Mouse (Mus musculus) ES-E14 (cell line): Measurements from ENCODE around the gene Olfr1053.
"Not testable (repeated sequence)": the region's sequence is repeated elsewhere in the genome, so short reads cannot be mapped to it uniquely, and the experiment has no call there.

Experiments
- CHD2 ChIP-seq: IDR thresholded peaks from 2 replicates; pipeline ENCODE4 v1.6.1; 2014; ENCODE audit warnings: mild to moderate bottlenecking, low read depth, low read length, inconsistent platforms
- HCFC1 ChIP-seq: IDR thresholded peaks from 2 replicates; pipeline ENCODE4 v1.6.1; 2012; ENCODE audit warnings: low read length, inconsistent platforms, borderline replicate concordance; ENCODE audit not compliant: insufficient read depth
- MAFK ChIP-seq: IDR thresholded peaks from 2 replicates; pipeline ENCODE4 v1.6.1; 2014; ENCODE audit warnings: mild to moderate bottlenecking, low read depth, low read length, inconsistent platforms; ENCODE audit not compliant: insufficient read depth
- ZC3H11A ChIP-seq: IDR thresholded peaks from 2 replicates; pipeline ENCODE4 v1.6.1; 2012; ENCODE audit warnings: low read depth, mild to moderate bottlenecking, inconsistent platforms, low read length, borderline replicate concordance
- ZNF384 ChIP-seq: IDR thresholded peaks from 2 replicates; pipeline ENCODE4 v1.6.1; 2012; ENCODE audit warnings: low read depth, low read length, inconsistent platforms

DNA sequence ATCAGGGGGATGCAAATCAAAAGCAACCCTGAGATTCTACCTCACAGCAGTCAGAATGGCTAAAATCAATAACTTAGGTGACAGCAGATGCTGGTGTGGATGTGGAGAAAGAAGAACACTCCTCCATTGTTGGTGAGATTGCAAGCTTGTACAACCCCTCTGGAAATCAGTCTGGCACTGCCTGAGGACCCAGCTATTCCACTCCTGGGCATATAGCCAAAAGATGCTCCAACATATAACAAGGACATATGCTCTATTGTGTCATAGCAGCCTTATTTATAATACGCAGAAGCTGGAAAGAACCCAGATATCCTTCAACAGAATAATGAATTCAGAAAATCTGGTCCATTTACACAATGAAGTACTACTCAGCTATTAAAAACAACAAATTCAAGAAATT, 36.7 kb upstream of the Olfr1053 start:
- TF ChIP-seq CHD2, MAFK, ZNF384, ZC3H11A, HCFC1: not testable (repeated sequence)
